Mouse (Mus musculus) heart, embryonic 14.5 days (tissue): ENCODE measurements at regions not wholly inside any gene's neighbourhood (a gene's known extent, or its start where the extent isn't known, plus 50 kb on each side); places are given as distances from the start of the nearest gene placed in this dataset.
A peak's percentile ranks its signal among the peaks of the same experiment; 100 is the strongest.

Experiments
- ATAC-seq: fragments of 200-750 bp; cut with Nextera tagmentation; 2 replicates; pipeline ENCODE4 v1.8.0; 2017; ENCODE audit warnings: low read depth, moderate TSS enrichment; ENCODE audit not compliant: insufficient number of reproducible peaks, insufficient read depth, low FRiP score
- H3K27ac ChIP-seq, 2 experiments: fragments of 200-500 bp in 1 of 2; fragments of 300-500 bp in 1 of 2; sonication (generic) in 1 of 2; replicated peaks in 1 of 2; 2 replicates each; pipeline ENCODE4 v1.5.1; 2012 to 2014; ENCODE audit warnings: low read depth in 2 of 2, low read length in 2 of 2, control low read depth in 1 of 2, mild to moderate bottlenecking in 1 of 2, mixed read lengths in 1 of 2; ENCODE audit not compliant: control insufficient read depth in 1 of 2, insufficient read depth in 1 of 2
- H3K27me3 ChIP-seq: fragments of 300-500 bp; sonication (generic); 2 replicates; pipeline ENCODE4 v1.6.1; 2014; ENCODE audit warnings: mild to moderate bottlenecking, low read length, control low read depth; ENCODE audit not compliant: control insufficient read depth, insufficient read depth
- H3K36me3 ChIP-seq: fragments of 300-500 bp; sonication (generic); 2 replicates; pipeline ENCODE4 v1.6.1; 2014; ENCODE audit warnings: mild to moderate bottlenecking, control low read depth, low read length, mixed read lengths; ENCODE audit not compliant: control insufficient read depth, insufficient read depth
- H3K4me1 ChIP-seq, 2 experiments: fragments of 200-500 bp in 1 of 2; fragments of 300-500 bp in 1 of 2; sonication (generic) in 1 of 2; 2 replicates each; pipeline ENCODE4 v1.6.1; 2012 to 2014; ENCODE audit warnings: low read length in 2 of 2, control low read depth in 1 of 2, mixed read lengths in 1 of 2; ENCODE audit not compliant: control insufficient read depth in 2 of 2, insufficient read depth in 2 of 2
- H3K4me2 ChIP-seq: fragments of 300-500 bp; sonication (generic); 2 replicates; pipeline ENCODE4 v1.6.1; 2014; ENCODE audit warnings: mild to moderate bottlenecking, low read length
- H3K4me3 ChIP-seq, 2 experiments: fragments of 200-500 bp in 1 of 2; fragments of 300-500 bp in 1 of 2; sonication (generic) in 1 of 2; 2 replicates each; pipeline ENCODE4 v1.5.1; 2012 to 2014; ENCODE audit warnings: low read length in 2 of 2, mild to moderate bottlenecking in 2 of 2, control low read depth in 1 of 2, low read depth in 1 of 2, moderate library complexity in 1 of 2; ENCODE audit not compliant: control insufficient read depth in 1 of 2, insufficient read depth in 1 of 2
- H3K9ac ChIP-seq: fragments of 300-500 bp; sonication (generic); 2 replicates; pipeline ENCODE4 v1.6.1; 2014; ENCODE audit warnings: mild to moderate bottlenecking, low read length
- H3K9me3 ChIP-seq: fragments of 300-500 bp; sonication (generic); 2 replicates; pipeline ENCODE4 v1.6.1; 2016; ENCODE audit warnings: low read length, control low read depth; ENCODE audit not compliant: control insufficient read depth
- WGBS: fragments of 180-500 bp; shearing (Covaris S2); extraction: QIAGEN DNeasy Blood & Tissue Kit; methylation state at CpG from one replicate; pipeline ENCODE4 v1.1.7; 2014; 5-methylcytosine and 5-hydroxymethylcytosine counted together

DNA sequence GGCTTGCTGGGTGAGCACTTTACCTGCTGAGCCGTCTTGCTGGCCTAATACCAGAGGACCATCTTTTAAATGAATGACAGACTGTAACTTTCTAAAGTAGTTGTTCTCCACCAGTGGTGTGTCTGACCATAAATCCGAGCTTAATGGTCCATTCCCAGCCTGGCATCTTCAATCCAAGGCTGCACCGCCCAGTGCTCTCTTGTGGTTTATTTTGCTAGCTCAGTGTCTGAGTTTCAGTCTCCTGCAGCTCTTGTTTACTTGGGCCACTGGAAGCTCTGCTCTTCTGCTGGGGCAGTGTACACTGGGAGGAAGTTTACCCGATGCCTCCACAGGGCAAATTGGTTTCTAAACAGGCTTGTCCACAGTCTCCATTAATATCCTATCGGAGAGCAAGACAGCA lies 182.3 kb upstream of the Jade1 start:
- Histone ChIP-seq H3K27ac (no peak overlapping the region), H3K27me3 (no peaks in the 10 kb centered on the region), H3K4me3 (no peak overlapping the region), H3K4me2 (no peak overlapping the region), H3K9me3 (no peaks in the 10 kb centered on the region), H3K9ac (no peak overlapping the region), H3K4me1 (peaks cover 9 to 32% of the 10 kb centered on the region in 2 experiments), H3K36me3 (no peaks in the 10 kb centered on the region)
- no peak for ATAC-seq
- 77% methylated on average over 5 of the region's 5 CpGs for WGBS

DNA sequence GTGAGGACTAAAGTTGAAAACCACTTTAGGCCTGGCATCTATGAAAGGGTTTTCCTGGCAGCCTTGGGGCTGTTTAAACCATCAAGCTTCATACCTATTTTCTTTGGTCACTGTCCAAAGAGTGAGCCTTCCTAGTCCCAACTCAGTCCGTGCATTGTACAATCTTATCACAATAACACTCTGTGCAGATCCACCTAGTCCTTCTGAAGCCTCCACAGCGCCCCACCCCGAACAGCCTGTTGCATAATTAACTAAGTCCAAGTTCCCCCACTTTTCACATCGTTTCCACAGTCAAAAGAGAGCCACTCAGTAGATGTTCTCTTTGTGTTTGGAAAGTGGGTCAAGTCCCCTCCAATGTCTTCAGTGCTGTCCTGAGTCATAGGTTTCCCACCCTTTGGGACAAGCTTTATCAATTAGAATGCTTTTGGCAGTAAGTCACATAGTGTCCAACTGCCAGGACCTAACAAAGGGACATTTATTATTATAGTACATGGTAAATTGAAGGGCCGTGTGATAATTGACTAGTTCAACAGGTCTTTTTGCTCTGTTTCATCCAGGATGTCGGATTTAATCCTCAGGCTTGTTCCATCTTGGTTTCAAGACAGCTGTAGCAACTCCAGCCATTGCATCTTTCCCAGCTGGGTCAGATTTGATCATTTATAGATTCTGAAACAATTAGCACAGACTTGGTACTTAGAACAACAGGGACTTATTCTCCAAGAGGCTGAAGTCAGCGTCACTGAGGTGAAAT lies 187.0 kb upstream of the Jade1 start:
- no peak overlapping the region for H3K9ac ChIP-seq
- whole genome bisulfite sequencing = 61% methylated on average over 7 of the region's 7 CpGs
- no peaks in the 10 kb centered on the region for H3K36me3 ChIP-seq
- 0 out of 2 replicates have a peak, but pooled peaks have one; percentile 36 for ATAC-seq
- H3K27ac ChIP-seq = peak overlapping the region in 1 of 2 experiments; percentile 19; a peak in 1 of 4 replicates
- no peaks in the 10 kb centered on the region for H3K9me3 ChIP-seq
- no peaks in the 10 kb centered on the region for H3K27me3 ChIP-seq
- peaks cover 23 to 39% of the 10 kb centered on the region in 2 experiments for H3K4me1 ChIP-seq
- H3K4me2 ChIP-seq = no peak overlapping the region
- no peak overlapping the region for H3K4me3 ChIP-seq

DNA sequence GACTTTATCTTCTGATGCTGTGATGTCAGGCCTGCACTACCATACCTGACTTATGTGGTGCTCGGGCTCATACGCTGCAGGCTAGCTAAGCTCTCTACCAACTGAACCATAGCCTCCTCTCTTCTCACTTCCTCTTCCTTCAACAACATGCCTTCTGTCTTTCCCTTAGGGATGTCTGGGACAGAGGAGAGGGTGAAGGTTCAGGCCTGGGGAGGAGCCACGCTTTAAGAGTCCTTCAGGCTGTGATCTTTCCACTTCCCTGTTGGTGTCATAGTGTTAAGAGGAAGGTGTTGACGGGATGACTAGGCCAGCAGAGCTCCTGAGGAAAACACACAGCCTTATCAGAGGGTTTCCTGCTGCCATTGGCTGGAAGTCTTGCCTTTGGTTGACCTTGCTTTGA lies 188.8 kb upstream of the Jade1 start:
- WGBS = 25% methylated on average over 4 of the region's 4 CpGs
- no peaks in the 10 kb centered on the region for H3K27me3 ChIP-seq
- peak overlapping the region; percentile 87 for H3K27ac ChIP-seq
- H3K9ac ChIP-seq = no peak overlapping the region
- H3K4me1 ChIP-seq = peaks cover 23 to 39% of the 10 kb centered on the region in 2 experiments
- no peaks in the 10 kb centered on the region for H3K36me3 ChIP-seq
- peak; percentile 60 for ATAC-seq
- peak overlapping the region; percentile 40 for H3K4me2 ChIP-seq
- no peak overlapping the region for H3K4me3 ChIP-seq
- H3K9me3 ChIP-seq = no peaks in the 10 kb centered on the region

DNA sequence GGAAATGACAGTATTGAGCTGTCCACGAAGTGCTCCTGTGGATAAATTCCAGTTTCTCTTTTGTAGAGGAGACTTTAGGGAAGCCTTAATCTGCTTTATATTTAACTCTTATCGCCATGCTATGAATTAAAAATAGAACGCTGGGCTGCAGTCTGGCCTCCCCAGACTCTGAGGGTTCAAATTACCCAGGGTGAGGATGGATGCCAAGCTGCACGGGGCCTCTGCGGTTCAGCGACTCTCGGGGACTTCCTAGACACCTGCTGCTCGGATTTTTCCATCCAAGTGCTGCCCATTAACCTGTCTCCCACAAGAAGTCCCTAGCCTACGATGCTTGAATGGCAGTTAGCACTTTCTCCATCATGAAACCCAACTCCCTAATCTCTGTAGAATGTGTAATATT lies 189.3 kb upstream of the Jade1 start:
- Histone ChIP-seq H3K4me2 (peak overlapping the region; percentile 40), H3K27me3 (no peaks in the 10 kb centered on the region), H3K36me3 (no peaks in the 10 kb centered on the region), H3K27ac (peak overlapping the region; percentile 87), H3K9me3 (no peaks in the 10 kb centered on the region), H3K4me3 (no peak overlapping the region), H3K9ac (no peak overlapping the region), H3K4me1 (peaks cover 23 to 39% of the 10 kb centered on the region in 2 experiments)
- whole genome bisulfite sequencing = 17% methylated on average over 9 of the region's 9 CpGs
- ATAC-seq = peak; percentile 76

GRCm38 (mm10) chr3:41365145-41365830 lies 190.2 kb upstream of the Jade1 start:
- Histone ChIP-seq H3K9ac (no peak overlapping the region; the same call in 1 of the 2 replicates), H3K4me3 (no peak overlapping the region), H3K27me3 (no peaks in the 10 kb centered on the region), H3K9me3 (no peaks in the 10 kb centered on the region), H3K4me1 (peaks cover 29 to 45% of the 10 kb centered on the region in 2 experiments), H3K36me3 (no peaks in the 10 kb centered on the region), H3K4me2 (no peak overlapping the region), H3K27ac (peak overlapping the region; percentile 75 to 87)
- ATAC-seq = no peak
- WGBS = 60% methylated on average over 8 of the region's 8 CpGs

- ATAC-seq = no peak
- WGBS = 85% methylated on average over 3 of the region's 3 CpGs
- no peaks in the 10 kb centered on the region for H3K27me3 ChIP-seq
- no peak overlapping the region for H3K27ac ChIP-seq
- no peaks in the 10 kb centered on the region for H3K9me3 ChIP-seq
- H3K9ac ChIP-seq = no peak overlapping the region
- H3K4me2 ChIP-seq = no peak overlapping the region
- H3K36me3 ChIP-seq = no peaks in the 10 kb centered on the region
- no peak overlapping the region for H3K4me3 ChIP-seq
- peaks cover 36 to 57% of the 10 kb centered on the region in 2 experiments for H3K4me1 ChIP-seq
Measured at GRCm38 (mm10) chr3:41363947-41364346, 191.6 kb upstream of the Jade1 start.

DNA sequence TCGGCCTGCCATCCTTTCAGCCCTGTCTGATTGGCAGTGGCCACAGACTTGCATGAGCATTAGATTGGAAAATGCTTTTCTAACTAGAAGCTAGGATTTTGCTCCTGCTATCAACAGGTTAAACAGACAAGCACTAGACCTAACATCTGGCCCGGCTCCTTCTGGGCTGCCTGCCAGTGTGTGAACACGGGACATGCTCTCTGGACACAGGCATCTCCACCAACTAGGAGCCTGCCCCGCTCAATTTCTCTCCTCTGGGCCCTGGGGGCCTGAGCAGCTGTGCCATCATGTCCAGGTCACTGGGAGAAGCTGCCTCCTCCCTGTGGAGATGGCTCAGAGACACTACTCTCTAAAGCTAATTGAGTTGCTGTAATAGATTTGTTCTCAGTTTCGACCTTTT lies 195.3 kb upstream of the Jade1 start:
- no peak overlapping the region for H3K4me3 ChIP-seq
- H3K27ac ChIP-seq = peak overlapping the region; percentile 40 to 43; a peak in 3 of 4 replicates
- no peaks in the 10 kb centered on the region for H3K36me3 ChIP-seq
- H3K27me3 ChIP-seq = no peaks in the 10 kb centered on the region
- no peak overlapping the region for H3K4me2 ChIP-seq
- peak; percentile 78 for ATAC-seq
- WGBS = 27% methylated on average over 5 of the region's 5 CpGs
- H3K4me1 ChIP-seq = peaks cover 18 to 30% of the 10 kb centered on the region in 2 experiments
- H3K9ac ChIP-seq = no peak overlapping the region
- H3K9me3 ChIP-seq = no peaks in the 10 kb centered on the region
